Mouse (Mus musculus): ENCODE results near the gene Tmcc3. TPM values are rescaled to one million over a fixed set of nuclear protein-coding genes. Genes with fewer than 3 reads are reported as not detected.

Tmcc3 gene
- polyA plus RNA-seq, 1 experiment from 2014 or later: 14.9 TPM

- WGBS: 44% methylated on average over 7 of the region's 7 CpGs
- H3K4me3 ChIP-seq (ENCODE audit: low read length): no peak overlapping the region
- no peak for ATAC-seq
- no peak overlapping the region for H3K27ac ChIP-seq (ENCODE audit: low read depth, low read length)
- no peaks in the 10 kb centered on the region for H3K27me3 ChIP-seq (replicated peaks; ENCODE audit: control insufficient read depth, insufficient read depth, low read length)
- no peaks in the 10 kb centered on the region for H3K9me3 ChIP-seq (ENCODE audit: control insufficient read depth, low read length)
- no peaks in the 10 kb centered on the region for H3K36me3 ChIP-seq (ENCODE audit: control insufficient read depth, insufficient read depth, low read length)
- no peak overlapping the region for H3K9ac ChIP-seq (ENCODE audit: low read depth, low read length)
- no peaks in the 10 kb centered on the region; the same call in 1 of the 2 replicates for H3K4me1 ChIP-seq (ENCODE audit: control insufficient read depth, insufficient read depth, low read depth, low read length)
- no peak overlapping the region for H3K4me2 ChIP-seq (ENCODE audit: low read length)
Measured at GRCm38 (mm10) chr10:94433901-94434300, 122.2 kb downstream of the Tmcc3 start.

- H3K36me3 ChIP-seq (ENCODE audit: control insufficient read depth, insufficient read depth, low read length): no peaks in the 10 kb centered on the region
- H3K27ac ChIP-seq (ENCODE audit: low read depth, low read length): no peak overlapping the region
- H3K4me3 ChIP-seq (ENCODE audit: low read length): no peak overlapping the region
- H3K4me2 ChIP-seq (ENCODE audit: low read length): no peak overlapping the region
- no peak overlapping the region for H3K9ac ChIP-seq (ENCODE audit: low read depth, low read length)
- peak; percentile 71; the same call in 1 of the 2 replicates for ATAC-seq
- WGBS: 36% methylated on average over 7 of the region's 7 CpGs
- H3K9me3 ChIP-seq (ENCODE audit: control insufficient read depth, low read length): no peaks in the 10 kb centered on the region
- H3K27me3 ChIP-seq (replicated peaks; ENCODE audit: control insufficient read depth, insufficient read depth, low read length): no peaks in the 10 kb centered on the region
- peaks cover 6% of the 10 kb centered on the region for H3K4me1 ChIP-seq (ENCODE audit: control insufficient read depth, insufficient read depth, low read depth, low read length)
Measured at GRCm38 (mm10) chr10:94442725-94443124, 131.0 kb downstream of the Tmcc3 start.

- 90% methylated on average over 4 of the region's 4 CpGs for WGBS
- H3K9me3 ChIP-seq (ENCODE audit: control insufficient read depth, low read length): no peaks in the 10 kb centered on the region
- H3K4me1 ChIP-seq (ENCODE audit: control insufficient read depth, insufficient read depth, low read depth, low read length): peaks cover 6% of the 10 kb centered on the region
- no peaks in the 10 kb centered on the region for H3K36me3 ChIP-seq (ENCODE audit: control insufficient read depth, insufficient read depth, low read length)
- H3K4me2 ChIP-seq (ENCODE audit: low read length): no peak overlapping the region
- ATAC-seq: no peak
- H3K9ac ChIP-seq (ENCODE audit: low read depth, low read length): no peak overlapping the region
- H3K4me3 ChIP-seq (ENCODE audit: low read length): no peak overlapping the region
- no peak overlapping the region for H3K27ac ChIP-seq (ENCODE audit: low read depth, low read length)
- H3K27me3 ChIP-seq (replicated peaks; ENCODE audit: control insufficient read depth, insufficient read depth, low read length): no peaks in the 10 kb centered on the region
Measured at GRCm38 (mm10) chr10:94443453-94443852, 131.7 kb downstream of the Tmcc3 start.

GRCm38 (mm10) chr10:94445192-94445591 lies 133.4 kb downstream of the Tmcc3 start:
- Histone ChIP-seq H3K9me3 (ENCODE audit: control insufficient read depth, low read length) (no peaks in the 10 kb centered on the region), H3K27me3 (replicated peaks; ENCODE audit: control insufficient read depth, insufficient read depth, low read length) (no peaks in the 10 kb centered on the region), H3K4me2 (ENCODE audit: low read length) (no peak overlapping the region), H3K9ac (ENCODE audit: low read depth, low read length) (no peak overlapping the region), H3K4me3 (ENCODE audit: low read length) (no peak overlapping the region), H3K27ac (ENCODE audit: low read depth, low read length) (no peak overlapping the region), H3K36me3 (ENCODE audit: control insufficient read depth, insufficient read depth, low read length) (no peaks in the 10 kb centered on the region), H3K4me1 (ENCODE audit: control insufficient read depth, insufficient read depth, low read depth, low read length) (peaks cover 6% of the 10 kb centered on the region)
- WGBS: 79% methylated on average over 7 of the region's 7 CpGs
- ATAC-seq: no peak

- no peak for ATAC-seq
- no peak overlapping the region for H3K4me2 ChIP-seq (ENCODE audit: low read length)
- peaks cover 6% of the 10 kb centered on the region for H3K4me1 ChIP-seq (ENCODE audit: control insufficient read depth, insufficient read depth, low read depth, low read length)
- no peak overlapping the region for H3K4me3 ChIP-seq (ENCODE audit: low read length)
- H3K9ac ChIP-seq (ENCODE audit: low read depth, low read length): no peak overlapping the region
- H3K9me3 ChIP-seq (ENCODE audit: control insufficient read depth, low read length): no peaks in the 10 kb centered on the region
- no peaks in the 10 kb centered on the region for H3K27me3 ChIP-seq (replicated peaks; ENCODE audit: control insufficient read depth, insufficient read depth, low read length)
- WGBS: 65% methylated on average over 7 of the region's 7 CpGs
- H3K27ac ChIP-seq (ENCODE audit: low read depth, low read length): no peak overlapping the region
- H3K36me3 ChIP-seq (ENCODE audit: control insufficient read depth, insufficient read depth, low read length): no peaks in the 10 kb centered on the region
Measured at GRCm38 (mm10) chr10:94446379-94447008, 134.7 kb downstream of the Tmcc3 start.

- no peaks in the 10 kb centered on the region for H3K9me3 ChIP-seq (ENCODE audit: control insufficient read depth, low read length)
- H3K4me3 ChIP-seq (ENCODE audit: low read length): no peak overlapping the region
- no peak overlapping the region for H3K4me2 ChIP-seq (ENCODE audit: low read length)
- no peaks in the 10 kb centered on the region for H3K27me3 ChIP-seq (replicated peaks; ENCODE audit: control insufficient read depth, insufficient read depth, low read length)
- no peak for ATAC-seq
- WGBS: 49% methylated on average over 3 of the region's 3 CpGs
- H3K27ac ChIP-seq (ENCODE audit: low read depth, low read length): no peak overlapping the region
- no peak overlapping the region for H3K9ac ChIP-seq (ENCODE audit: low read depth, low read length)
- no peaks in the 10 kb centered on the region for H3K36me3 ChIP-seq (ENCODE audit: control insufficient read depth, insufficient read depth, low read length)
- H3K4me1 ChIP-seq (ENCODE audit: control insufficient read depth, insufficient read depth, low read depth, low read length): no peaks in the 10 kb centered on the region; the same call in 1 of the 2 replicates
Measured at GRCm38 (mm10) chr10:94449676-94450075, 137.9 kb downstream of the Tmcc3 start.

GRCm38 (mm10) chr10:94450781-94451180 lies 139.0 kb downstream of the Tmcc3 start:
- H3K9me3 ChIP-seq (ENCODE audit: control insufficient read depth, low read length): no peaks in the 10 kb centered on the region
- no peaks in the 10 kb centered on the region for H3K27me3 ChIP-seq (replicated peaks; ENCODE audit: control insufficient read depth, insufficient read depth, low read length)
- ATAC-seq: no peak
- no peak overlapping the region for H3K27ac ChIP-seq (ENCODE audit: low read depth, low read length)
- whole genome bisulfite sequencing: 63% methylated on average over 8 of the region's 8 CpGs
- H3K4me3 ChIP-seq (ENCODE audit: low read length): no peak overlapping the region
- no peaks in the 10 kb centered on the region for H3K36me3 ChIP-seq (ENCODE audit: control insufficient read depth, insufficient read depth, low read length)
- H3K4me2 ChIP-seq (ENCODE audit: low read length): no peak overlapping the region
- no peaks in the 10 kb centered on the region; the same call in 1 of the 2 replicates for H3K4me1 ChIP-seq (ENCODE audit: control insufficient read depth, insufficient read depth, low read depth, low read length)
- H3K9ac ChIP-seq (ENCODE audit: low read depth, low read length): no peak overlapping the region

- Histone ChIP-seq H3K27me3 (replicated peaks; ENCODE audit: control insufficient read depth, insufficient read depth, low read length) (no peaks in the 10 kb centered on the region), H3K9me3 (ENCODE audit: control insufficient read depth, low read length) (no peaks in the 10 kb centered on the region), H3K27ac (ENCODE audit: low read depth, low read length) (no peak overlapping the region), H3K9ac (ENCODE audit: low read depth, low read length) (no peak overlapping the region), H3K36me3 (ENCODE audit: control insufficient read depth, insufficient read depth, low read length) (no peaks in the 10 kb centered on the region), H3K4me1 (ENCODE audit: control insufficient read depth, insufficient read depth, low read depth, low read length) (no peaks in the 10 kb centered on the region), H3K4me3 (ENCODE audit: low read length) (no peak overlapping the region), H3K4me2 (ENCODE audit: low read length) (no peak overlapping the region)
- ATAC-seq: no peak
- 65% methylated on average over 1 of the region's 1 CpGs for WGBS
Measured at GRCm38 (mm10) chr10:94457454-94457853, 145.7 kb downstream of the Tmcc3 start.

GRCm38 (mm10) chr10:94458690-94459089 lies 146.9 kb downstream of the Tmcc3 start:
- ATAC-seq: no peak; the same call in 1 of the 2 replicates
- WGBS: 53% methylated on average over 6 of the region's 6 CpGs
- Histone ChIP-seq H3K27ac (ENCODE audit: low read depth, low read length) (no peak overlapping the region), H3K27me3 (replicated peaks; ENCODE audit: control insufficient read depth, insufficient read depth, low read length) (no peaks in the 10 kb centered on the region), H3K4me3 (ENCODE audit: low read length) (no peak overlapping the region), H3K9me3 (ENCODE audit: control insufficient read depth, low read length) (no peaks in the 10 kb centered on the region), H3K4me2 (ENCODE audit: low read length) (no peak overlapping the region), H3K36me3 (ENCODE audit: control insufficient read depth, insufficient read depth, low read length) (no peaks in the 10 kb centered on the region), H3K9ac (ENCODE audit: low read depth, low read length) (no peak overlapping the region), H3K4me1 (ENCODE audit: control insufficient read depth, insufficient read depth, low read depth, low read length) (no peaks in the 10 kb centered on the region)
